Mouse (Mus musculus) hindbrain, embryonic 15.5 days (tissue): ENCODE results near the gene Jmjd8. TPM values are rescaled to one million over a fixed set of nuclear protein-coding genes. Genes with fewer than 3 reads are reported as not detected.
"Not testable (repeated sequence)": the region's sequence is repeated elsewhere in the genome, so short reads cannot be mapped to it uniquely, and the experiment has no call there.

Source experiments
- ATAC-seq: fragments of 200-750 bp; cut with Nextera tagmentation; 2 replicates; pipeline ENCODE4 v1.8.0; 2017; ENCODE audit warnings: low read depth, moderate number of reproducible peaks, moderate TSS enrichment; ENCODE audit not compliant: low FRiP score
- H3K27ac ChIP-seq: fragments of 300-500 bp; sonication (generic); replicated peaks from 2 replicates; pipeline ENCODE4 v1.5.1; 2015; ENCODE audit warnings: mild to moderate bottlenecking, inconsistent platforms
- H3K27me3 ChIP-seq: fragments of 300-500 bp; sonication (generic); 2 replicates; pipeline ENCODE4 v1.6.1; 2015; ENCODE audit warnings: control low read depth, inconsistent platforms
- H3K36me3 ChIP-seq: fragments of 300-500 bp; sonication (generic); 2 replicates; pipeline ENCODE4 v1.6.1; 2015; ENCODE audit warnings: control low read depth, inconsistent platforms
- H3K4me1 ChIP-seq: fragments of 300-500 bp; sonication (generic); replicated peaks from 2 replicates; pipeline ENCODE4 v1.6.1; 2015; ENCODE audit warnings: control low read depth, inconsistent platforms
- H3K4me2 ChIP-seq: fragments of 300-500 bp; sonication (generic); 2 replicates; pipeline ENCODE4 v1.6.1; 2015; ENCODE audit warnings: moderate library complexity, mild to moderate bottlenecking, inconsistent platforms
- H3K4me3 ChIP-seq: fragments of 300-500 bp; sonication (generic); 2 replicates; pipeline ENCODE4 v1.5.1; 2015; ENCODE audit warnings: mild to moderate bottlenecking, inconsistent platforms
- H3K9ac ChIP-seq: fragments of 300-500 bp; sonication (generic); 2 replicates; pipeline ENCODE4 v1.6.1; 2015; ENCODE audit warnings: inconsistent platforms
- H3K9me3 ChIP-seq: fragments of 300-500 bp; sonication (generic); 2 replicates; pipeline ENCODE4 v1.6.1; 2016; ENCODE audit warnings: control low read depth, inconsistent platforms
- WGBS: fragments of 180-500 bp; shearing (Covaris S2); methylation state at CpG from one replicate; pipeline ENCODE4 v1.1.7; 2015; 5-methylcytosine and 5-hydroxymethylcytosine counted together
- polyA plus RNA-seq: library from polyadenylated mRNA; unstranded; fragments of >200 nt; fragmentation: Nextera tagmentation; extraction: Ambion mirVana; gene quantifications from 2 replicates; pipeline ENCODE4 v1.2.1, GENCODE M21; 2015

The Jmjd8 gene
- polyA plus RNA-seq, 1 experiment from 2014 or later, result 55.0 TPM

DNA sequence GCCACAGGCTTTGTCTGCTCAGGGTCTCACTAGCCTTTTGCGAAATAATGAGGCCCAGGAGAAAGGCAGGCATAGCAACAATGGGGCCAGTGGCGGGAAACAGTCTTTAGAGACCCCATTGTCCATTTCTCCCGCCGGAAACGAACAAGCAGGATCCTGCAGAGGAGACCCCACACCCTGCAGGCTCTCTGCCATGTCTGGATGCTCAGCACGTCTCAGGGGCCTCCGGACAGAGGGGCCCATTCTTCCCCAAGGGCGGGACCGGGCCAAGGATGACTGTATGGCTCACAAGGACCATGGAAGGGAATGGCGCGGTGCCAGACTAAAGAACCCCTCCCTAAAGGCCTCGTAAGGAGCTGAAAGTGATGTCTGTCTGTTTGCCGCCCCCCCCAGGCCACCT is 34.5 kb upstream of the Jmjd8 start:
- peaks cover 9% of the 10 kb centered on the region; the same call in 1 of the 2 replicates for H3K27me3 ChIP-seq
- H3K9ac ChIP-seq, result 0 out of 2 replicates have a peak overlapping the region, but pooled peaks have one; percentile 30
- H3K4me1 ChIP-seq, result peaks cover 59% of the 10 kb centered on the region
- ATAC-seq, result no peak
- H3K36me3 ChIP-seq, result peaks cover 6% of the 10 kb centered on the region; the same call in 1 of the 2 replicates
- 13% methylated on average over 13 of the region's 13 CpGs for WGBS
- H3K9me3 ChIP-seq, result no peaks in the 10 kb centered on the region
- H3K4me3 ChIP-seq, result 0 out of 2 replicates have a peak overlapping the region, but pooled peaks have one; percentile 52
- H3K27ac ChIP-seq, result peak overlapping the region; percentile 95
- peak overlapping the region; percentile 92 for H3K4me2 ChIP-seq

DNA sequence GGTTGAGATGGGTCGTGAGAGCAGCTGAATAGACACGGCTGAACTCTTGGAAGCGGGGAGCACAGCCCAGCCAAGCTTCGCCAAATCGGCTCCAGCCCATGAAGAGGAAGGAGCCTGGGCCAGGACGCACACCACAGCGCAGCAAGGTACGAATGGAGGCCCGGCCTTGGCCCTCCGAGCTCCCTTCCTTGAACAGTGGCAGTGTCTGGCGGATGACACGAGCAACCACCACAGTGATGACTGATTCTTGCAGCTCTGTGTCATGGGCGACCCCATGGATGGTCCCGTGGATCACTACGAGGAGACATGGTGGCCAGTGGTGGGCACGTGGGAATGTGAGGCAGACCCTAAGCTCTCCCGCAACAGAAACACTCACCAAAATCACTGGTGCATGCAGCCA is 33.7 kb upstream of the Jmjd8 start:
- no peak for ATAC-seq
- peaks cover 9% of the 10 kb centered on the region; the same call in 1 of the 2 replicates for H3K27me3 ChIP-seq
- H3K4me3 ChIP-seq, result peak overlapping the region; percentile 52
- H3K9ac ChIP-seq, result 0 out of 2 replicates have a peak overlapping the region, but pooled peaks have one; percentile 30
- no peaks in the 10 kb centered on the region for H3K9me3 ChIP-seq
- H3K27ac ChIP-seq, result peak overlapping the region; percentile 95
- peak overlapping the region; percentile 92 for H3K4me2 ChIP-seq
- H3K4me1 ChIP-seq, result peaks cover 59% of the 10 kb centered on the region
- no peaks in the 10 kb centered on the region for H3K36me3 ChIP-seq
- WGBS, result 39% methylated on average over 17 of the region's 17 CpGs

DNA sequence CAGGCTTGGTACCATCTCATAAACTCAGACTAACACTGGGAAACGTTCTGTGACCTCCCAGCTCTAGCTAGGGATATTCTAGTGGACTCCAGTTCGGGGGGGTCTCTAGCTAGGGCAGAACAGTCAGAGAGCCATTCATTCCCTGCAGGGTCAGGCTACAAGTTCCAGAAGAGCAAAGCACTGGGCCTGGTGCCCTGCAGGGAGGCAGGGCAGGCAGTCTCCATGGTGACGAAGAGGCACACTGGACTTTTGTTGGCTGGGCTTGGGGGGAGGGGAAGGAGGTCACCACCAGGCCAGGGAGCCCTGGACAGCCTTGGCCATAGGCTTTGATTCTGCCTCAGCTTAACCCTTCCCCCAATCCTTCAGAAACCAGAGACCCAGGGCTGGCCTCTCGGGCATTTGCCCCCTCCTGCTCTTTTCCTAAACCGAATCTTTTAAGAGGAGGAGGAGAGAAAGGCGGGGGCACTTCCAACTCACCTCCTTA is 33.0 kb upstream of the Jmjd8 start, which contains the start of gene AC134908.4:
Gene AC134908.4 (minus strand): TSS at position 51 of the 484 bp plus-strand sequence.
- peak; percentile 62 for ATAC-seq
- no peaks in the 10 kb centered on the region for H3K36me3 ChIP-seq
- H3K4me1 ChIP-seq, result peaks cover 55% of the 10 kb centered on the region
- H3K9ac ChIP-seq, result peak within 1 kb of the TSS; percentile 36
- peak within 1 kb of the TSS; percentile 92 for H3K4me2 ChIP-seq
- WGBS, result 4% methylated on average over 6 of the region's 6 CpGs
- H3K9me3 ChIP-seq, result no peaks in the 10 kb centered on the region
- peak within 1 kb of the TSS; percentile 52 for H3K4me3 ChIP-seq
- H3K27ac ChIP-seq, result peak within 1 kb of the TSS; percentile 95
- H3K27me3 ChIP-seq, result peaks cover 9% of the 10 kb centered on the region; the same call in 1 of the 2 replicates

DNA sequence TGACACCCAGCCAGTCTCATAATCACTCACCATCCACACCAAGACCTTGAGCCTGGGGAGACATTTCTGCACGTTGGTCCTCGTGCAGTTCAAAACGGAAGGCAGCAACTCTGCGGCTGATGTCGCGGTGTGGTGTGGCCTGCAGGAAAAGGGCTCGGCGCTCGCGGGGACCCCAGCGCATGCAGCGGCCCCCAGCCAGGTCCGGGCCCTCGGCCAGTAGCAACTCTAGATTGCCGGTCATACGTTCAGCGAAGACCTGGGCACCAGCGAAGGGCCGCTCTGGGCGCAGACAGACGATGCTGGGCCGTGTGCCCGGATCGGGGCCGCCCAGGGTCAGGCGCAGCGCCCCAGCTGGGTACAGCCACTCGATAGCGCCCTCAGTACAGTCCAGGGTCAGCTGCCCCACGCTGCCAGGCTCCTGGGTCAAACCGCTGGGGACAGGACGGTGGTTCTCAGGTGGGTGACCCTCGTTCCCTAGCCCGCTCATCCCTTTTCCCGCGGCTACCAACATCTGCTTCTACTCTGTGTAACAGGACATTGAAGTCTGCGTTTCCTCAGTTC is 32.4 kb upstream of the Jmjd8 start:
- no peaks in the 10 kb centered on the region for H3K9me3 ChIP-seq
- peaks cover 49% of the 10 kb centered on the region for H3K4me1 ChIP-seq
- H3K9ac ChIP-seq, result peak overlapping the region; percentile 36
- H3K36me3 ChIP-seq, result no peaks in the 10 kb centered on the region
- ATAC-seq, result no peak
- peak overlapping the region; percentile 95 for H3K27ac ChIP-seq
- under 1% methylated on average over 37 of the region's 37 CpGs for WGBS
- peak overlapping the region; percentile 92 for H3K4me2 ChIP-seq
- H3K4me3 ChIP-seq, result peak overlapping the region; percentile 52
- peaks cover 9% of the 10 kb centered on the region; the same call in 1 of the 2 replicates for H3K27me3 ChIP-seq

DNA sequence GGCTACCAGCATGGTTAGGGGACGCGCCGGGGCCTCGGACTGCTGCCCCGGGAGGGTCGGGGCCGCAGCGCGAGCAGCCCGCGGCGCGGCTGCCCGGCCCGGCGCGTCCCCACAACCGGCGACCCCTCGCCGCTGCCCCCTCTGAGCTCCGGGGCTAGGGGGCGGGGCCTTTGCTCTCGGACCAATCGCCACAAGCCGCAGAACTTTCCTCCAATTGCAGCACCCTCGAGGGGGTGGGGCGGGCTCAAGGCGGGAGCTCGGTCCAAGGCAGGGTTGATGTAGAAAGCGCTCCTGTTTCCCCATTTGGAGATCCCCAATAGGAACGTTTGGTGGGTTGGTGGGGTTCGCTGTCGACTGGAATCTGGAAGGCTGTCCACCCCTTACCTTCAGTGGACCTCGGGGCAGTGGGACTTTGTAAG is 31.7 kb upstream of the Jmjd8 start, which contains the start of gene Metrn:
Gene Metrn (minus strand): TSS at position 186 of the 419 bp plus-strand sequence.
- peak within 1 kb of the TSS; percentile 95 for H3K27ac ChIP-seq
- H3K4me1 ChIP-seq, result peaks cover 45% of the 10 kb centered on the region
- ATAC-seq, result peak; percentile 70
- H3K9me3 ChIP-seq, result no peaks in the 10 kb centered on the region
- peaks cover 9% of the 10 kb centered on the region; the same call in 1 of the 2 replicates for H3K27me3 ChIP-seq
- peak within 1 kb of the TSS; percentile 52 for H3K4me3 ChIP-seq
- under 1% methylated on average over 33 of the region's 35 CpGs for WGBS
- H3K9ac ChIP-seq, result peak within 1 kb of the TSS; percentile 36
- no peaks in the 10 kb centered on the region for H3K36me3 ChIP-seq
- H3K4me2 ChIP-seq, result peak within 1 kb of the TSS; percentile 92

DNA sequence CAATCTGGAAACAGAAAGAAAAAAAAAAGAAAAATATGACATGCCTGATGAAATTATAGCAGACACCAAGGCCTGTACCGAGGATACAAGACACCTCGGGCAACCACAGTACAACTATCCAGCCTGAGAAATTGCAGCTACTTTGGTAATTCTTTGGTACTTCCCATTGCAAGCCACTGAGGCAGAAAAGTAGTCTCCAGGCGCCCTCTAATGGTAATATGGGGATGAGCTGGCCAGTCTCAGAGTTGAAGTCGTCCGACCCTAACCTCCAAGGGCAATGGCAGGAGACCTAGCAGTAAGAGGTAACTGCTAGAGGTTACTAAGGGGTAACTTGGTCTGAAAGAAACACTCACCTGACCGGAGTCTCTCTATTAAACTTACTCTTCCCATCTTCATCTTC is 27.6 kb upstream of the Jmjd8 start:
- no peak overlapping the region for H3K4me2 ChIP-seq
- 9% methylated on average over 6 of the region's 6 CpGs for WGBS
- H3K9ac ChIP-seq, result no peak overlapping the region
- no peak overlapping the region for H3K27ac ChIP-seq
- H3K27me3 ChIP-seq, result peaks cover 5% of the 10 kb centered on the region; the same call in 1 of the 2 replicates
- H3K4me3 ChIP-seq, result no peak overlapping the region
- no peaks in the 10 kb centered on the region for H3K36me3 ChIP-seq
- ATAC-seq, result no peak
- peaks cover 39% of the 10 kb centered on the region for H3K4me1 ChIP-seq
- H3K9me3 ChIP-seq, result no peaks in the 10 kb centered on the region

DNA sequence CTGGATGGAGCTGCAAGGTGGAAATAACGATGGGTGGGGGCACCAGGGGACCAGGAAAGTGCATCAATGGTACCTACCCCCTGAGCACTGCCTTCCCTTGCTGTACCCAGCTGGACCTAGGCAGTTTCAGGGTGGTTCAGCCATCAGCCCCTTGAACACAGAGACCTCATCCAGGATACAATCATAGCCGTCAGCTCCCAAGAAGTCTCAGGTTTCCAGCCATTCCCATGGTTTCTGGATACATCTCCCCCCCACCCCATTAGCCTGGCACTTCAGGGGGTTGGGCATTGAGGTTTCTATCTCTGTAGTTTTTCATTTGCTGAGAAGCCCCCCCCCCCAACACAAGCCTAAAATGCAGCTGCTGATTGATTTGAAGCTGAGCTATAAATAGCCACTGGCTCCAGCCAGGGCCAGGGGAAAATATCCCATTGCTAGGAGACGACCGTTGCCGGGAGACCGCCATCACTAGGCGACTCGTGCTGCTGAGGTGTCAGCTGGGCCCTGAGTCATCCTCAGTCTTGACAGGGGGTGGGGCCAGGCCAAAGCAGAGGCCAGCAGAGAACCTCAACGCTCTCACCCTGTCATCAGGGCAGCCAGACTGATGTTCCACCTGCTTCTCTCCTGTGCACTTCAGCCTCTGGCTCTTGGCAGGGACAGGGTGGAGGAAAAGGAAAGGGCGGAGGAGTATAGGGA is 25.7 kb upstream of the Jmjd8 start:
- no peak overlapping the region for H3K4me3 ChIP-seq
- peak overlapping the region; percentile 27; the same call in 1 of the 2 replicates for H3K9ac ChIP-seq
- ATAC-seq, result peak; percentile 87
- H3K27ac ChIP-seq, result peak overlapping the region; percentile 86
- H3K36me3 ChIP-seq, result no peaks in the 10 kb centered on the region
- peak overlapping the region; percentile 45 for H3K4me2 ChIP-seq
- WGBS, result 4% methylated on average over 10 of the region's 10 CpGs
- no peaks in the 10 kb centered on the region for H3K27me3 ChIP-seq
- H3K9me3 ChIP-seq, result no peaks in the 10 kb centered on the region
- peaks cover 25% of the 10 kb centered on the region for H3K4me1 ChIP-seq

DNA sequence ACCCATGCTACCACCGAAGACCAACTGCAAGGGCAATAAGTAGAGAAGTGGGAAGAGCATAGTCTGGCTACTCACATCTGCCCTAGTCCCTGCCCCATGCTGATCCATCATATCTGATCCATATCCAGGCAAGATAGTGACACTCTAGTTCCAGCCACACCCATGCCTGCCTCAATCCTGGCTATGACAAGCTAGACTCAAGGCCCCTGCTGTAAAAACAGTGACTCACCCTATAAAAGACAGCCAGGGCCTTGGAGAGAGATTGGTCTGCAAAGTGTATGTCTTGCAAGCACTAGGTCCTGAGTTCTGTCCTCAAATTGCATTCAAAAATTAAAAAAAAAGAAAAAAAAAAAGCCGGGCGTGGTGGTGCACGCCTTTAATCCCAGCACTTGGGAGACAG is 22.2 kb upstream of the Jmjd8 start:
- Histone ChIP-seq H3K4me2 (no peak overlapping the region), H3K27me3 (no peaks in the 10 kb centered on the region), H3K4me1 (peaks cover 49% of the 10 kb centered on the region), H3K36me3 (no peaks in the 10 kb centered on the region), H3K9ac (no peak overlapping the region), H3K9me3 (no peaks in the 10 kb centered on the region), H3K27ac (no peak overlapping the region), H3K4me3 (no peak overlapping the region)
- 86% methylated on average over 4 of the region's 4 CpGs for WGBS
- no peak for ATAC-seq

DNA sequence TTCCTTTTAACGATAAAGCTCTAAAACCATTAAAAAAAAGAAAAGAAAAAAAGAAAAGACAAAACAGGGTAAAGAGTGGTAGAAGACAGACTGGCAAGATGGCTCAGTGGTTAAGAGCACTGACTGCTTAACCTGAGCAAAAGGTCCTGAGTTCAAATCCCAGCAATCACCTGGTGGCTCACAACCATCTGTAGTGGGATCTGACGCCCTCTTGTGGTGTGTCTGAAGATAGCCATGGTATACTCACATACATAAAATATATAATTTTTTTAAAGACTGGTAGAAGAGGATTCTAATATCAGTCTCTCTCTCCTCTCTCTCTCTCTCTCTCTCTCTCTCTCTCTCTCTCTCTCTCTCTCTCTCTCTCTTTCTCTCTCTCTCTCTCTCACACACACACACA is 21.2 kb upstream of the Jmjd8 start:
- ATAC-seq, result not testable (repeated sequence)
- peaks cover 53% of the 10 kb centered on the region for H3K4me1 ChIP-seq
- 48% methylated on average over 2 of the region's 2 CpGs for WGBS

DNA sequence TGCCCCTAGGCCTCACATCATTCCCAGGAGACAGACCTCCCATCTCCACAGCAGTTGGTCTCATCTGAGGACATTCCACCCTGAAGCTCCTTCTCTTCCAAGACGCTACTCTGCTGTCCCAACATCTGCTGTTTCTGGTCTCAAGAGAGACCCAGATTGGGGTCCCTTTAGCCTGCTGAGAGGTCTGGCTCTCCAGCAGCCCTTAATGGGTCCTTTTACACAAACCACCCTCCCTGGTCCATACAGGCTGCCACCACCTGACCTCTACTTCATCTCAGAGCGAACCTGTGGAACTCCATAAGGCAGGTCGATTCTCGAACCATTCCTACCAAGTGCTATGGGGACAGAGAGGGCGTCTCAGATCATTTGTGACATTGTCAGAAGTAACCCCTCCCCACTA is 20.6 kb upstream of the Jmjd8 start:
- Histone ChIP-seq H3K9me3 (no peaks in the 10 kb centered on the region), H3K36me3 (no peaks in the 10 kb centered on the region), H3K27me3 (no peaks in the 10 kb centered on the region), H3K4me3 (peak overlapping the region; percentile 93), H3K9ac (peak overlapping the region; percentile 99), H3K27ac (peak overlapping the region; percentile 99), H3K4me1 (peaks cover 53% of the 10 kb centered on the region), H3K4me2 (peak overlapping the region; percentile 97)
- ATAC-seq, result peak; percentile 2; the same call in 1 of the 2 replicates
- 31% methylated on average over 5 of the region's 5 CpGs for WGBS

More for the DNA sequence above, 21.2 kb upstream of the Jmjd8 start:
- H3K4me3 ChIP-seq, H3K27me3 ChIP-seq, H3K27ac ChIP-seq, H3K9ac ChIP-seq, H3K36me3 ChIP-seq, H3K9me3 ChIP-seq, H3K4me2 ChIP-seq: not testable (repeated sequence)

DNA sequence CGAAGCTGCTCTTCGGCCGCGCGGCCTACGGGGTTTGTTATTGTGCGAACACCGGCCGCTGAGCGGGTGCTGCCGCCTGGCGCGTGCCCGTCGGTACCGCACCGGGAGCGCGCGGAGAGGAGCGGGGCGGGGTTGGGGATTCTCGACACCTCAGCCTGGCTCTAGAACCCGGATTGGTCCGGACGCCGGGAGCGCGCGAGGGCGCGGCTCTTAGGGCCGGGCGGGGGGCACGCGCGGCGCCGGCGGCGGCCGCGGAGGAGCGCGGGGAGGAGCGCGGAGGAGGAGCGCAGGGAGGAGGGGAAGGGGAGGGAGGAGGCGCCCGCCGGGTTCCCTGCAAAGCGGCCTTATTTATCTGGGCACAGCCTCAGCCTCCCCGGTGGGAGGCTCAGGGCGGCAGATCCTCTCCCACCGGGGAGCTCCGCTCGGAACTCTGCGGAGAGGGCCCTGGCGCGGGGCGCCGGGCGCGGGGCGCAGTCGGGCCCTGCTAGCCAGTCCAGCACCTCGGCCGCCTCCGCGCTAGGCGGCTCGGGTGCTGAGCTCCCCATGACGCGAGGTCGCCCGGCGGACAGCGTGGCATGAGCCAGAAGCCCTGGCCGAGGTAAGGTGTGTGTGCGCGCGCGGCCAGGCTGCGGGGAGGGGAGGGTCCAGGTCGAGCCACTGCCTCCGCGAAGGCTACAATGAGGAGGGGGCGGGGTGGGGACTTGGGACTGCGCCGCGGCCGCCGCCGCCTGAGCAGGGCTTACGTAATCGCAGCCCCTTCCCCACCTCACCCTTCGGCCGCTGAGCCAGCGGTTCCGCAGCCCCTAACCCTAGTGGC is 19.7 kb upstream of the Jmjd8 start, which contains the start of gene Fbxl16:
Gene Fbxl16 (plus strand): TSS at position 297 of the 817 bp plus-strand sequence.
- H3K4me3 ChIP-seq, result peak within 1 kb of the TSS; percentile 93
- peak within 1 kb of the TSS; percentile 97 for H3K4me2 ChIP-seq
- H3K9ac ChIP-seq, result peak within 1 kb of the TSS; percentile 99
- H3K9me3 ChIP-seq, result no peaks in the 10 kb centered on the region
- H3K27ac ChIP-seq, result peak within 1 kb of the TSS; percentile 99
- no peaks in the 10 kb centered on the region for H3K27me3 ChIP-seq
- peak; percentile 86 for ATAC-seq
- under 1% methylated on average over 94 of the region's 100 CpGs for whole genome bisulfite sequencing
- no peaks in the 10 kb centered on the region for H3K36me3 ChIP-seq
- H3K4me1 ChIP-seq, result peaks cover 52% of the 10 kb centered on the region
